Mouse (Mus musculus): ENCODE results near the gene Pcgf2.
A peak's percentile ranks its signal among the peaks of the same experiment; 100 is the strongest.

Pcgf2 gene

DNA sequence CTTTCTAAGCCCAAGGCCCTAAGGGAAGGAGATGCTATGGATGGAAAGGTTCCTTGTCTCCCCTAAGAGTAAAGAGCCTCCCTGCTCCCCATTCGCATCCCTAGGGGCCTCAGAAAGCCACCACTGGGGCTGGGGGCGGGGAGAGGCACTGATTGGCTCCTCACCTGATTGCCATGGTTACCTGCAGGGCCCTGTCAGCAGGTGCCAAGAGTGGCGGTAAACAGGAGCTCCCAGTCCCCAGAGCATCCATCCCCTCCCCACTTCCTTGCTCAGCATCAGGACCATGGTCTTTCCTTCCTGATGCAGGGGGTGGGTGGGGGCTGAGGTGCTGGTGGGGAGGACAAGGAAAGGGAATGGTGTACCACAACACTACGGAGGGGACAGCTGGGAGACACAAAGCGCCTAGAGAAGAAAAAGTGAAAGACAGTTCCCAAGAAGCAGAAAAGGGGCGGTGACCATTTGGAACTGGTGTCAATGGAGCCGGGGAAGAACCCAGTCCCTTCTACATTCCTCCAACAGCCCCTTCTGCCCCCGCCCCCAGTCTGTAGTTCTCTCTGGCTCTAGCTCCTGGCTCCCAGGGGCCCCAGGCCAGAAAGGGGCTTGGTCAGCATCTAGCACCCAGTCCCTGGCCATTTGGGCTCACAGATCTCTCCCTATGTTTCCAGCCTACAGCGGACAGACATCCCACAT lies 4.4 kb downstream of the Pcgf2 start:
- no peak for DNase-seq

- DNase-seq: no peak
Observed at GRCm38 (mm10) chr11:97694921-97695711, 5.2 kb downstream of the Pcgf2 start.

DNA sequence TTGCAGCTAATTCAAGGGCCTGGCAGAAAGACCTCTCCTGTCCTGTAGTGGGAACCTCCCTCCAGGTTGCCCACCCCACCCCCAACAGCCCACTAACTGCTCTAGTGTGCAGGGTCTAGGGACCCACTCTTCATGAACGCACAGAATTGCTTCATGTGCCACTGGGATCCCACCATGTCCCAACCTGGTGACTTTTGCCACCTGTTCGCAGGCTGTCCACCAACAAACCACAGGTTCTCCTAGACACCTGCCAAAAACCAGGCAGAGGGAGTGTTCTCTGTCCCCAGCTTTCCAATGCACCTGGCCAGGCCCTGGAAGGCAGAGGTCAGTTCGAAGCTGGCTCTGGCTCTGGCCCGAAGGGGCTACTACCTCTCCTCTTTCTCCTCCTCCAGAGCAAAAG lies 5.9 kb downstream of the Pcgf2 start:
- no peak for DNase-seq

GRCm38 (mm10) chr11:97689861-97690260 lies 10.4 kb downstream of the Pcgf2 start:
- peak in 1 of 2 experiments; percentile 48 for DNase-seq

GRCm38 (mm10) chr11:97687061-97687460 lies 13.2 kb downstream of the Pcgf2 start:
- peak; percentile 54 to 62 for DNase-seq

- DNase-seq: no peak
Observed at GRCm38 (mm10) chr11:97686322-97686908, 13.9 kb downstream of the Pcgf2 start.

GRCm38 (mm10) chr11:97685613-97686321 lies 14.5 kb downstream of the Pcgf2 start, which contains the start of gene Cisd3:
Gene Cisd3 (plus strand): TSS chr11:97685826.
- DNase-seq: peak; percentile 97 to 98

DNA sequence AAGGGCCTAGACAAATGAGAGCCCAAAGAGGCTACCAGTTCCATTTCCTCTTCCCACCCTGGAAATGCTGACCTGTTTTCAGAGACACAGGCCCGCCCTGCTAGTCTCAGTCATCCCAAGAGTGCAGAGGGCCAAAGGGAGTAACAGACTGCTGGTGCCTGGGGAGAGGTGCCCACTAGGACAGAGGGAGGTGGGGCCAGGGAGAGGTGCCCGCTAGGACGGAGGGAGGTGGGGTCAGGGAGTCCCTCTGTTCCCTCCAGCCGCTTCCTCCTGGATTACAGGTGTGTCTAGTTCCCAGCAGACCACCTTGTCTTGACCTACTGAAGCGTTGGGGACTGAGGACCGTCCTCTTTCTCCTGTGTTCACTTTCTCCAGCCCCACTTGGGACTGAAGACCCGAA lies 15.5 kb downstream of the Pcgf2 start:
- no peak for DNase-seq

DNA sequence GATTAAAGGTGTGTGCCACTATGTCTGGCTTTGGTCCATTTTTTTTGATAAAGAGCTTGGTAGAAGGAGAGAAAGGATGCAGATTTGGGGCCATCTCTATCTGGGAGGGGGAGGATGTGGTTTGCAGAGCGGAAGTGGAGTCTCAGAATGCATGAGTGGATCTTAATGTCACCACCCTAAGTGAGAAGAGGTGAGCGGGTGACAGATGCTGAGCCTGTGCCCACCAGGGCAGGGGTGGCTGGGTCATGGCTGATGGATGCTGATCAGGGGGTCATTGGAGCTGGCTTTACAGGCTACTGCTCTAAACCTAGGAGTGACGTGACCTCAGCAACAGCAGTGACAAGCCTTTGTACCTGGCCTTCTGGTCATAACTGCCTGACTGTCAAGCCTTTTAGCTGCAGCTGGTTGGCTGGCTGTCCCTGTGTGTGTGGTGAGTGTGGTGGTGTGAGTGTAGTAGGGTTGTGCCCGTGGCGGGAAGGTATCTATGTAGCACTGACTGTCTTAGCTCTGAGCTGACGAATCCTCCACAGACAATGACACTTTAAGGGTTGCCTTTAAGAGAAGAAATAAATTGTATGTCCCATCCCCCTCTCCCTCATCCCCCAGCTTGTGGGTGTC lies 16.1 kb downstream of the Pcgf2 start:
- DNase-seq: no peak

DNA sequence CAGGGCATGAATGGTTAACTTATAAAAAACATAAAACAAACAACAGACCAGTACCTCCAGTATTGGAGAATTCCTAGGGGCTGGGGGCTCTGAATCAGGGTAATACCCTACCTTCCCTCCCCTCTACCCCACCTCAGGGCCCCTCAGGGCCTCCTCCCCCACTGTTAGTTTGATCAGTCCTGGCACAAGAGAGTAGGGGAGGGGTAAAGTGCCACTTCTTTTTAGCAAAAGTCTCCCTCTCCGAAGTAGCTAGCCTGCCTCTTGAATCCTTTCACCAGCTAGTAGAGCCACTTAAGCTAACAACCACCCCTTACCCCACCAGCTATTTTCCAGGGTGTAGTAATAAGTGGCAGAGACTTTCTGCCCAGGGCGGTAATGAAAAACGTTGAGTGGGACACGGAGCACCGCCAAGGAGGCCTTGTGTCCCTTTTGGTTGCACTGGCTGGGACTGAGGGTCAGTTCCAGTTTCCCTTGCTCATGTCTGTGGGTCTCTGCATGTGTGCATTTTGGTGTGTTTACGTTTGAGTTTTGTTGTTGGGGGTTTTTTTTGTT lies 17.7 kb downstream of the Pcgf2 start:
- no peak for DNase-seq

GRCm38 (mm10) chr11:97680430-97680829 lies 19.9 kb downstream of the Pcgf2 start:
- no peak for DNase-seq

- no peak for DNase-seq
Observed at GRCm38 (mm10) chr11:97678301-97678700, 22.0 kb downstream of the Pcgf2 start.

- no peak for DNase-seq
Observed at GRCm38 (mm10) chr11:97677842-97678241, 22.5 kb downstream of the Pcgf2 start.

- DNase-seq: no peak
Observed at GRCm38 (mm10) chr11:97677381-97677780, 22.9 kb downstream of the Pcgf2 start.

- DNase-seq: no peak
Observed at GRCm38 (mm10) chr11:97676050-97676754, 24.1 kb downstream of the Pcgf2 start.

- DNase-seq: no peak
Observed at GRCm38 (mm10) chr11:97673148-97673547, 27.1 kb downstream of the Pcgf2 start.

GRCm38 (mm10) chr11:97671177-97671527 lies 29.1 kb downstream of the Pcgf2 start:
- DNase-seq: no peak

GRCm38 (mm10) chr11:97670234-97671176 lies 29.8 kb downstream of the Pcgf2 start:
- DNase-seq: no peak

DNA sequence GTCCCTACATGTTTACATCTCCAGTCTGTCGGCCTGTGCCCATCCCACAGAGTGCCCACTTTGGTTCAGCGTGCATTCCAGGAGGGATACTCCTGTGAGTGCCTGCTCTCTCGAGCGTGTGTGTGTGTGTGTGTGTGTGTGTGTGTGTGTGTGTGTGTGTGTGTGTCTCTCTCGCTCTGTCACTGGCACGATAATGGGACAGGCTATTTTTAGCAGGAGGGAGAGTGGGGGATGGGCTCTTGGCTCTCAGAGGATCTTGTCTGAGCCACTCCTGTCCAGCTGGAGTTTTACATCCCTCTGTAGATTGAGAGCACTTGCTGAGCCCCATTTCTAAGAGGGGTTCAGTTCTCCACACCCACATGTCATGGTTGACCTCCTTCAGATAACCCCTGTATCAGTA lies 30.5 kb downstream of the Pcgf2 start:
- peak; percentile 40 to 48 for DNase-seq

DNA sequence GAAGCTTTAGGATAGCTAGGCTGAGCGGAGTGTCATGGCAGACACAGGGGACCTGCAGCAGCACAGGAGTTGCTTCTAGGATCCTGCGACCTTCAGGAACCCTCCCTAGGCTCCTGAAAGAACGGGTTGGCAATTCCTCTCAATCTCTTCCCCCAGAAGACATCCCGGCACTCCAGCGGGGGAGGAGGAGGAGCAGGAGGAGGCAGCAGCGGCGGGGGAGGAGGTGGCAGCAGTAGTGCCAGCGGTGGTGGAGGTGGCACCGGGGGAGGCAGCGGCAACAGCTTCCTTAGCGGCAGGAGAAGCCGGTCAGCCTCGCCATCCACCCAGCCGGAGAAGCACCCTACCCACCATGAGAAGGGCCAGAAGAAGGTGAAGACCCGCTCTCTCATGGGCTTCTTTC lies 31.0 kb downstream of the Pcgf2 start:
- no peak for DNase-seq

- DNase-seq: no peak
Observed at GRCm38 (mm10) chr11:97668160-97668559, 32.1 kb downstream of the Pcgf2 start.
